Mouse (Mus musculus) 3134 (cell line): Measurements from ENCODE around the gene Map6.
"Not testable (repeated sequence)": the region's sequence is repeated elsewhere in the genome, so short reads cannot be mapped to it uniquely, and the experiment has no call there.

Experiments
- DNase-seq: peaks from one replicate; pipeline ENCODE4 v3.0.0-alpha.2; 2011; ENCODE audit warnings: low spot score; ENCODE audit not compliant: insufficient read length; ENCODE audit errors: extremely low read depth

Gene Map6

DNA sequence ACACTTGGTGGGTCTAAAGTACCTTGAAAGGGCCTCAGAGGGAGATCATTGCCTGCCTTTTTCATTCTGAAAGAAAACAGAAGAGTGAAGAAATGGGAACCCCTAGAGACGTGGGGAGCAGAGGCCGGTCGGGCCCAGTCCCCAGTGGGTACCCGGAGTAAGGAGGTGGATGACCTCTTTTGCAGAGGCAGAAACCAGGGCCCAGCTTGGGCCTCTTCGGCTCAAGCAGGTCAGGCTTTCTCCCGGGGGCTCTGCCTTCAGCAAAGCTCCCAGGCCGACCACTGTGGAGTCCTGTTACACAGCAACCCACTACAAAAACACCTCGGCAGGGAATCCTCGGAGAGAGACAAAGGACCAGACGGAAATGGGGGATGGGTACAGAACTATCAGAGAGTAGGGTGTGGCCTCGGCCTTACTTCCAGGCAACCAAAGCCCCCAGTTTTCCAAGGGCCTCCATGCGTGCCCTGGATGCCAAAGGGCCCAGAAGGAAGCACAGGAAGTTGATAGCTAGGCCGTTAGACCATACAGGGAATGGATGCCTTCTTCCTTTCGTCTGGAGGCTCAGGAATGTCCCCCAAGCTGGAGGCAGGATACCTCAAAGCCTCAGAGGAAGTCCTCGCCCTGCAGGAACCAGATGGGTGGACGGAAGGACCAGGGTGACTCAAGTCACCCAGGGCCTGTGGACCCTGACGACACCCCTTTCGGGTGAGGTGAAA lies 84.7 kb downstream of the Map6 start:
- DNase-seq = peak; percentile 57

GRCm38 (mm10) chr7:99352526-99353400 lies 85.5 kb downstream of the Map6 start, which contains the start of gene Serpinh1:
Gene Serpinh1 (minus strand): TSS chr7:99353239.
- DNase-seq = peak; percentile 93

GRCm38 (mm10) chr7:99355731-99356131 lies 88.5 kb downstream of the Map6 start:
- DNase-seq = peak; percentile 74

- peak; percentile 82 for DNase-seq
Measured at GRCm38 (mm10) chr7:99356244-99356930, 89.1 kb downstream of the Map6 start.

DNA sequence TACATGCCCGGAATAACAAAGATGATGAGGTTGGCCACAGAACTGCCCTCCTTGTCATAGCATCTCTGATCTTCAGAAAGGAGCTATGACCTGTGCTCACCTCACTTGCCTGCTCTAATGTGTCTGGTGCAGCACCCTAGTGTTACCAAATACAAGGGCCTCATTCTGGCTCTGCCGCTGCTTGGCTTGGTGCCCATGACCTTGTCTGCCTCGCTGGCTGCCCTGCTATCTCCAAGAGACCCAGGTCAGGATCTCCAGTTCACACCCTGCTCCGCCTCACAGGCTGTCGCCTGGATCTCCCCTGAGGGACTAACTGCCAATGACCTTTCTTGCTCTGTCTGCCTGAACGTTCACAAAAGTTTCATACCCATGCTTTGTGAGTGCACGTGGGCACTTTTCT lies 90.0 kb downstream of the Map6 start:
- DNase-seq = no peak

GRCm38 (mm10) chr7:99358371-99358770 lies 91.1 kb downstream of the Map6 start:
- DNase-seq = no peak

DNA sequence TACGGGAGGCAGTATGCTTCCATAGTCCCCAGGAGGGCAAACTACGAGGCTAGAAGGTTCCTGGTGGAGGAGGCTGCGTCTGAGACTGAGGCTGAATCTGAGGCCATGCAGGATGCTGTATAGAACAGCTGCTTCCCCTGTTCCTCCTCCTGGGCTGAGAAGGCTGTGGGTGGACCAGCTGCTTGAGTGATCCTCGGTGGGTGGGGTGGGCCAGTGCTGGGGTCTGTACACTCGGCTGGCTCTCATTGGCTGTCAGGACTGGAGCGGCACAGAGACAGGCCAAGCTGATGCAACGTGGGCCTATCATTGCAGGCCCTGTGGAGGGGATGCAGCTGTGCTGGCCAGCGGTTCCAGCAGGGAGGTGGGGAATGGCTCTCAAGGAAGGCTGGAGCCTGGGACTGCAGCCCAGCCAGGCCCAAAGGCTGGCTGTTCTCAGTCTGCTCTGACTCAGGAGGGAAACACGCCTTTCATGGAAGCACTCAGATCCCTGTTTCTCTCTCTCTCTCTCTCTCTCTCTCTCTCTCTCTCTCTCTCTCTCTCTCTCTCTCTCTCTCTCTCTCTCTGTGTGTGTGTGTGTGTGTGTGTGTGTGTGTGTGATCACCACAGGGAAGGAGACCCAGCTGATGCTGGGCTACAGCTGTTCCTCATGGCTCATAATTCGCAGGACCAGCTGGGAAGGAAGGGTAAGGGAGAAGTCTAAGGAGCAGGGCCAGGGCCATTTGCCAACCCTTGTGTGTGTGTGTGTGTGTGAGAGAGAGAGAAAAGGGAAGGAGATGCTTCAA lies 93.0 kb downstream of the Map6 start:
- DNase-seq = peak; percentile 97

- no peak for DNase-seq
Measured at GRCm38 (mm10) chr7:99360803-99361414, 93.7 kb downstream of the Map6 start.

GRCm38 (mm10) chr7:99362137-99362536 lies 94.9 kb downstream of the Map6 start:
- DNase-seq = no peak

DNA sequence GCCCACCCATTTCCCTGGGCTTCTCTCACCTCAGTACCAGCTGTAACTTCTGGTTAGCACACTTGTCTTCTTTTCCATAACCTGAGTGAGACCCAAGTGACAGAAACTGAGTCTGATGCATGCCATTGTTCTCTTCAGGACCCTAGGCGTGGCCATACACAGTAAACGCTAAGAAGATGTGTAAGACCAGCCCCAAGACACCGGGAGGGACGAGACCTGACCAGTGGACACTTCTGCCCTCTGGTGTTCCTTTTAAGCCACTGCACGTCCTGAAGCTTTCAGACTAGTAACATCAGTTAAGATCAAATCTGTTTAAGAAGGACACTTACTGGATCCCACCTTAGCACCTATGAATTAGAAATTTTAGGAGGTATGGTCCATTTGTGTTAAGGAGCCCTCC lies 97.8 kb downstream of the Map6 start:
- DNase-seq = peak; percentile 47

- no peak for DNase-seq
Measured at GRCm38 (mm10) chr7:99366716-99367115, 99.5 kb downstream of the Map6 start.

DNA sequence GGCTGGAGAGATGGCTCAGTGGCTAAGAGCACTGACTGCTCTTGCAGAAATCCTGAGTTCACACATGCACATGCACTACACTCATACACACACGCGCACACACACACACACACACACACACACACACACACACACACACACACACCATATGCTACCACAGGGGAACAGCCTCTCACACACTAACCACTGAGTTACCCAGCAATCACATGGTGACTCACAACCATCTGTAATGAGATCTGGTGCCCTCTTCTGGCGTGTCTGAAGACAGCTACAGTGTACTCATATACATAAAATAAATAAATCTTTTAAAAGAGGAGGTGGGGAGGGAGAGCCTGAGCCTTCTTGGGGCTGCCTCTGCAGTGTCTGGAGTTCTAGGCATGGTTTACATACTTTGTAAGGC lies 107.1 kb downstream of the Map6 start:
- not testable (repeated sequence) for DNase-seq

DNA sequence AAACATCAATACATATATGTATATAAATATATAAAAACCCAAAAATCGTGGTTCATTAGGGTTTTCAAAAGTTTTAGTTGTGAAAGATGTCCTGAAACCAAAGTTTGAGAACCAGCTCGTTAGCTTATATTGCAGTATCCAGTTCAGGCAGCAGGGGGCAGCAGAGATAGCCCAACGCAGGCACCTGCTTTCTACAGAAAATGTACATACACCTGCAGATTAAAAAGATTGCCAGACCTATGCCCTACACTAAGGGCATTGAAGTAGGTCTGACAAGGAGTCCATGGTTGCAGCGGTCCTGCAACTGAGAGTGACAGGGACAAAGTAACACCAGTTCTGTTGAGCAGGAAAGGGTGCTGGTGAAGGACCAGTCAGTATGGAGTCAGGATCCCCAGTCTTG lies 108.2 kb downstream of the Map6 start:
- no peak for DNase-seq

DNA sequence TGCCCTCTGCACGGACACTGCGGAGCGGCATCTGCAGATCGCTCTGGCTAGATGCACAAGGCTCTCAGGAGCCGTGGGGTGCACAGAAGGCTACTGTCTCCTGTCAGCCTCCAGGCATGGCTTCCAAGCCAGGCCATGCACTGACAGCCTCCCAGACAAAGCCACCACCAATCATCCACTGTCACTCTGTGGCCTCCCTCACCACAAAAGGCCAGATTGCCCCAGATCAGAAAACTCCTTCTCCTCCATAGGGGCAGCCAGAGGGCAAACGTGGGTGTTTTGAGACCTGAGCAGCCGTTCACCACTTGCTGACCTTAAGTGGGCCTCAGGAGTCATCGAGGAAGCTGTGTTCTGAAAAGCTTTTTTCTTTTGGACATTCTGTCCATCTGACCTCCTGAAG lies 111.6 kb downstream of the Map6 start:
- no peak for DNase-seq

DNA sequence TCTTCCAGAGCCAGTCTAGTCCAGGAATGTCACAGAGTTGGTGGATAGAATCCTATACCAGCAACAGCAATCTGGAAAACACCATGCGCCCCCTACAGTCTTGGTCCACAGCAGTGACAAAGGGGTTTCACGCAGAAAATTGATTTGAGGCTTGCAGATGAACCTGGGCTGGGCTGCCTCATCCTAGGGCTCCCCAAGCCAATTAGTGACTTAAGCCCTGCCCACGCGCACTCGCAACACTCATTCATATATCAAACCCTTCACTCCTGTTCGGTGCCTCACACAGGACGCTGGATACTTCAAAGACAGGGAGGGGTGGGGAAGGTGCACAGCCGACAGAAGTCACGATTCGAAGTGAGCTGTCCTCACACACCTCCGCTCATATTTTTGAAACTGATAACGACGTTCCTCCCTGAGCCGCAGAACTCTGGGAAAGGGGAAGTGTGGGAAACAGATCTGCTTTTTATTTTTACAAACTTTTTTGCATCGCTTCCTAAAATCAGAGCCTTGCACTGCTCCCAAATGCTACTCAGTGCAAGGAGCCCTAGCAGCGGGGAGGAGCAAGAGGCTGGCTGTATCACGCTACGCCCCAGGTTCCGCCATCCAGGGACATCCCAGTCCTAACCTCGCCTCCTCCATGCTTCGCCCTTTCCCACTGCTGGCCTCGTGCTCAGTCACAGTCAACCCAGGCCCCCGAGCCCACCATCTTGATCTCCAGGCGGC lies 113.4 kb downstream of the Map6 start:
- no peak for DNase-seq

DNA sequence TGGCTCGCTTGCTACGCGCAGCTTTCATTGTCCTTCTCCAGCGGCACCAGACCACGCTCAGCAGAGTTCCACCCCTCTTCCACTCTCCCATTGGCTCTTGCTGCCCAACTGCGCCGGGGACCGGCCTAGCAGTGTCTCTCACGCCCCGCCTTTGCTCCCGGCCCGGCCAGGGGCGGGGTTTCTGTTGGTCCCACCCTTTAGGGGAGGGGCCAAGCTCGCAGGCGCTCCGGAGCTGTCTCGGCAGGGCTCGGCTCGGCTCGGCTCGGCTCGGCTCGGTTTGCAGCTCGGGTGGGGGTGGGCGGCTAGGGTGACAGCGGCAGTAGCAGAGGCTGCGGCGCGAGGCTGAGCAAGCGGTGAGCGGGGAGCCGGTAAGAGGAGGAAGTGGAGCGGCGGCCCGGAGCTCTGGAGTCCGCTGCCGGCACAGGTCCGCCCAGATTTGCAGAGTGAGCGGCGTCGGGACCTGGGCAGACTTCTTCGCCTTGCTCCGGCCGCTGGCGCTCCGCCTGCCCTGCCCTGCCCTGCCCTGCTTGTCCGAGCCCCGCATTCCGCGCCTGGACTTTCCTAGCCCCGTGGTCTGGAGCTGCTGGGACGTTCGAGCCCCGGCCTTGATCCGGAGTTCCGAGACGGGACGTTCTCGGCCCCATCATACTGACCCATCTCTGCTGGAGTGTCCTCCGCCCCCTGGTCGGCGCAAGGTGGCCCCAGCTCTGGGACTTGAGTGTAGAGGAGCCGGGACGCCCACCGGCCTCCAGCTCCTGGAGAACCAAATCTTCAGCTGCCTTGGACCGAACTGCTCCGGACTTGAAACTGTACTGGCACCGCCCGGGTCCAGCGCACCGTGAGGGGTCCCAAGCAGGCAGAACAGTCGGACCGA lies 114.2 kb downstream of the Map6 start, which contains the start of gene Gdpd5:
Gene Gdpd5, plus strand, starts transcription at position 201 of the 874 bp plus-strand sequence.
- DNase-seq = peak; percentile 97

DNA sequence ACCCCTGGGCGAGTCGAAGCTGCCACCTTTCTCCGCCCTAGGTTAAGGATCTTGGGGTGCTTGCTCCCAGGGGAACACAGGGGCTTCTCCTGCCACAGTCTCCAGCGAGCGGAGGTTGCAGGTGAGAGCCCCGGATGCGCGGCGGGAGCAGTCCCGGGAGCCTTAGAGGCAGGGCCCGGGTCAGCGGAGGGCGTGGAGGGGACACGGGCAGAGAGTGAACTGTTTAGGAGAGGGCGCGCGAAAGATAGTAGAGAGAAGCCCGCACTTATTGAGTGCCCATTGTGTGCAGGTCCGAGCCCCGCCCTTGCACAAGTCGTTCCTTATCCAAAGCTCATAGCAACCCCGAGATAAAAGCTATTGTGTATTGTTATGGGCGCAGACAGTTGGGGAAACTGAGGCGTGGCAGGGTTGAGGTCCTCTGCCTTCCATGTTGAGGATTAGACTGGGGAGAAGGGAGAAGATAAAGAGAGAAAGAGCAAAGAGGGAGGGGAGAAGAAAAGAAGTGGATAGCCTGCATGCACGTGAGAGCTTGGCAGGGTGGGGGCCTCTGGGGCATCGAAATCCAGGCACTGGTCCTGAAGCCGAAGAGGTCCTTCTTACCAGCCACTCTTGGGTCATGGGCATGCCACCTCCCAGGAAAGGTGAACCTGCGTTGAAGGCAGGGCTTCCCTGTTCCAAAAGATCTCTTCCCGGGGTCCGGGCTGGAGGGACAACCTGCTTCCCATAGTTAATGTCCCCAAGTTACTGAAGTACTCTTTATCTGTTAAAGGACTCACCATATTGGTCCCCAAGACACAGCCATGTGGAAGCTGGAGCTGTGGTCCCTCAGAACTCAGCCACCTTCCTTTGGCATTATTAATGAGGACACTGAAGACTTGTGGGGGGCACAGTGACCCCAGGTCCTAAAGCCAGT lies 115.1 kb downstream of the Map6 start:
- no peak for DNase-seq
